ENCODE assay signal across 9 mouse cellular contexts in genomic region chr4:120364729-120365128, GRCm38 (mm10). TPM values are rescaled to one million over a fixed set of nuclear protein-coding genes. Genes with fewer than 3 reads are reported as not detected.
DNase-seq lines count a peak whose midpoint lies in the region; ATAC-seq lines count a peak whose summit lies in the region.
"Had no signal": no experiment of that assay in that cellular context is flagged by ENCODE, and none has a peak within 500 bp of the region (broad histone marks: within the 10 kb centered on the region; RNA-seq: fewer than 3 reads in every experiment).

No protein-coding gene starts in this region.

- peak; percentile 58 for DNase-seq in embryo, embryonic 10.5 days (ENCODE audit: low spot score)
- peak; percentile 33 to 49 for DNase-seq in frontal cortex, postnatal 10 days (ENCODE audit: low spot score in 2 of 2)
- DNase-seq in left cerebral cortex, postnatal 36 days (ENCODE audit: low spot score in 2 of 2): peak; percentile 50 to 53
- DNase-seq in right cerebral cortex, adult 18-20 months: peak; percentile 54
- DNase-seq in gastrocnemius, postnatal 36 days: no peak
- DNase-seq in urinary bladder, postnatal 25 days (ENCODE audit: low spot score): no peak
- DNase-seq: thymus, adult 18-20 months had no signal

- intact Hi-C loops in left cerebral cortex, postnatal 36 days (cut with DNase I): loop anchor here (5.0 kb wide), 1 partner anchor 77 kb away; the partner anchor contains the start of gene Foxo6
- intact Hi-C loops in gastrocnemius, postnatal 36 days (cut with DNase I): loop anchor here (5.0 kb wide), 1 partner anchor 37 kb away; no protein-coding TSS in a partner anchor

- no peak for ATAC-seq in granulocyte monocyte progenitor cell, adult 5-6 weeks (replicated peaks; ENCODE audit: poor library complexity, severe bottlenecking)
- no peak for ATAC-seq in megakaryocyte progenitor cell, adult 5-6 weeks (replicated peaks; ENCODE audit: poor library complexity)

RNA-seq across cellular contexts. Expression of gene Scmh1, which starts 40.4 kb away (rescaled TPM):
- 10 to 100 TPM; 83.6 to 96.1 TPM for total RNA-seq in left cerebral cortex, postnatal 36 days (2021)
- total RNA-seq in granulocyte monocyte progenitor cell, adult 5-6 weeks (2014; fragmentation: Nextera tagmentation): 58.8 and 61.4 TPM in 2 replicates
- total RNA-seq in granulocyte monocyte progenitor cell, adult 5-6 weeks (2017): 7.8 and 10.1 TPM in 2 replicates
- 10 to 100 TPM; 37.7 to 39.7 TPM for total RNA-seq in gastrocnemius, postnatal 36 days (2021)
- 50.5 and 60.6 TPM in 2 replicates for total RNA-seq in megakaryocyte progenitor cell, adult 5-6 weeks (2015)
- 11.6 and 16.0 TPM in 2 replicates for total RNA-seq in megakaryocyte progenitor cell, adult 5-6 weeks (2017)

Comparison
In these comparisons a context has a peak if more than half of its experiments do, and no peak if none do; other contexts are left out.
1. DNase-seq: peak in embryo, embryonic 10.5 days (single experiment), frontal cortex, postnatal 10 days (2 of 2), left cerebral cortex, postnatal 36 days (2 of 2) and right cerebral cortex, adult 18-20 months (single experiment); none in gastrocnemius, postnatal 36 days (0 of 2) and urinary bladder, postnatal 25 days (single experiment).